ENCODE assay signal across 8 mouse cellular contexts in genomic region chr3:59130431-59130830, GRCm38 (mm10). TPM values are rescaled to one million over a fixed set of nuclear protein-coding genes. Genes with fewer than 3 reads are reported as not detected.
A peak's percentile ranks its signal among the peaks of the same experiment; 100 is the strongest.
DNase-seq lines count a peak whose midpoint lies in the region; ATAC-seq lines count a peak whose summit lies in the region.

No protein-coding gene starts in this region.

- ATAC-seq in kidney, embryonic 16.5 days (ENCODE audit: low FRiP score, low TSS enrichment), result no peak
- ATAC-seq in monocyte, adult 5-6 weeks (replicated peaks; ENCODE audit: insufficient number of reproducible peaks, low FRiP score, low TSS enrichment, poor library complexity, severe bottlenecking), result 0 out of 2 replicates have a peak, but pooled peaks have one; percentile 40

- H3K9ac ChIP-seq in kidney, embryonic 16.5 days (replicated peaks; ENCODE audit: low read length), result no peak overlapping the region

- H3K27ac ChIP-seq in kidney, embryonic 16.5 days (ENCODE audit: low read length), result 0 out of 2 replicates have a peak overlapping the region, but pooled peaks have one; percentile 9

- H3K9me3 ChIP-seq in kidney, embryonic 16.5 days (ENCODE audit: low read length), result no peaks in the 10 kb centered on the region

- intact Hi-C loops in gastrocnemius, postnatal 36 days (cut with DNase I), result no loop called here

- DNase-seq in gastrocnemius, adult 18-20 months (ENCODE audit: low spot score), result peak; percentile 27
- no peak for DNase-seq in gastrocnemius, postnatal 36 days
- peak; percentile 36 to 39 for DNase-seq in adrenal gland, adult 18-20 months (ENCODE audit: low spot score in 2 of 2)
- no peak for DNase-seq in right cerebral cortex, postnatal 25 days
- no peak for DNase-seq in neural tube, embryonic 10.5 days (ENCODE audit: extremely low spot score, low spot score)
- DNase-seq in testis, postnatal 14 days (ENCODE audit: low spot score), result no peak

- WGBS in kidney, embryonic 16.5 days, result 38% methylated on average over 8 of the region's 8 CpGs

- H3K4me3 ChIP-seq in kidney, embryonic 16.5 days (ENCODE audit: low read length), result no peak overlapping the region

- H3K36me3 ChIP-seq in kidney, embryonic 16.5 days (ENCODE audit: insufficient read depth, low read length), result no peaks in the 10 kb centered on the region

- no peaks in the 10 kb centered on the region; the same call in 1 of the 2 replicates for H3K4me1 ChIP-seq in kidney, embryonic 16.5 days (ENCODE audit: insufficient read depth, low read length)

- no peak overlapping the region for H3K4me2 ChIP-seq in kidney, embryonic 16.5 days (replicated peaks; ENCODE audit: low read depth, low read length)

- no peaks in the 10 kb centered on the region for H3K27me3 ChIP-seq in kidney, embryonic 16.5 days (ENCODE audit: insufficient read depth, low read length)

RNA-seq across cellular contexts. Expression of gene P2ry14, which starts 23.0 kb away (rescaled TPM):
- 1 to 10 TPM; 1.2 to 1.8 TPM for total RNA-seq in gastrocnemius, adult 18-20 months (2021)
- 1 to 10 TPM; 1.6 to 1.7 TPM for total RNA-seq in gastrocnemius, postnatal 36 days (2021)
- 10 to 100 TPM; 17.2 to 17.9 TPM for total RNA-seq in adrenal gland, adult 18-20 months (2021)
- polyA plus RNA-seq in kidney, embryonic 16.5 days (2015; fragmentation: Nextera tagmentation; extraction: Ambion mirVana), result 3.8 and 5.0 TPM in 2 replicates
- 9.4 to 15.8 TPM (median 14.8 TPM) in 3 replicates for total RNA-seq in monocyte, adult 5-6 weeks (2017)

RNA-seq across cellular contexts. Expression of gene Gpr171, which starts 28.8 kb away (rescaled TPM):
- total RNA-seq in gastrocnemius, adult 18-20 months (2021), result under 1 TPM in 1 of 2 experiments, not detected in 1; 0.09 TPM
- total RNA-seq in gastrocnemius, postnatal 36 days (2021), result not detected
- under 1 TPM; 0.40 to 0.64 TPM for total RNA-seq in adrenal gland, adult 18-20 months (2021)
- polyA plus RNA-seq in kidney, embryonic 16.5 days (2015; fragmentation: Nextera tagmentation; extraction: Ambion mirVana), result 0.67 and 0.80 TPM in 2 replicates
- total RNA-seq in monocyte, adult 5-6 weeks (2017), result 42.7 to 93.4 TPM (median 62.6 TPM) in 3 replicates

Comparison
In these comparisons a context has a peak if more than half of its experiments do, and no peak if none do; other contexts are left out.
1. DNase-seq: peak in gastrocnemius, adult 18-20 months (single experiment) and adrenal gland, adult 18-20 months (2 of 2); none in gastrocnemius, postnatal 36 days (0 of 2), right cerebral cortex, postnatal 25 days (single experiment), neural tube, embryonic 10.5 days (single experiment) and testis, postnatal 14 days (single experiment).
2. RNA of gene Gpr171, which starts 28.8 kb away (total RNA-seq): 42.7 to 93.4 TPM in monocyte, adult 5-6 weeks; 0.40 to 0.64 TPM in adrenal gland, adult 18-20 months, 0.09 TPM in gastrocnemius, adult 18-20 months and not detected in gastrocnemius, postnatal 36 days; every median in the first group is over 10 times any median in the second.